ENCODE assay signal across 25 mouse cellular contexts in genomic region chr5:113026706-113027105, GRCm38 (mm10). TPM values are rescaled to one million over a fixed set of nuclear protein-coding genes. Genes with fewer than 3 reads are reported as not detected.
DNase-seq lines count a peak whose midpoint lies in the region; ATAC-seq and TF ChIP-seq lines count a peak whose summit lies in the region.
"Had no signal": no experiment of that assay in that cellular context is flagged by ENCODE, and none has a peak within 500 bp of the region (broad histone marks: within the 10 kb centered on the region; RNA-seq: fewer than 3 reads in every experiment).

No protein-coding gene starts in this region.

- DNase-seq in thymus, adult 2 months, result peak; percentile 58
- peak; percentile 29 to 48 for DNase-seq in thymus, postnatal 10 days (ENCODE audit: low spot score in 2 of 2)
- peak; percentile 60 for DNase-seq in thymus, postnatal 25 days
- peak; percentile 41 for DNase-seq in thymus, postnatal 4 days
- no peak for DNase-seq in urinary bladder, adult 18-20 months (ENCODE audit: low spot score in 2 of 2)
- DNase-seq in liver, postnatal 0 days, result no peak
- no peak for DNase-seq in hindbrain, embryonic 10.5 days (ENCODE audit: low spot score)
- no peak for DNase-seq in cerebellum, postnatal 36 days
- DNase-seq: adrenal gland, adult 2 months; adrenal gland, postnatal 10 days; adrenal gland, postnatal 25 days; cerebellum, adult 11 months; cerebellum, adult 18-20 months; cerebellum, adult 8-10 months; cerebellum, adult 9-11 months; cerebellum, postnatal 14 days had no signal

- H3K27me3 ChIP-seq in thymus, adult 2 months (ENCODE audit: control insufficient read depth, insufficient read depth, low read length), result no peaks in the 10 kb centered on the region
- H3K27me3 ChIP-seq in liver, postnatal 0 days (ENCODE audit: insufficient read depth, low read length), result no peaks in the 10 kb centered on the region
- H3K27me3 ChIP-seq in hindbrain, embryonic 10.5 days (ENCODE audit: insufficient read depth, poor library complexity, severe bottlenecking), result 0 out of 2 replicates have a peak, but pooled peaks cover 12% of the 10 kb centered on the region
- H3K27me3 ChIP-seq: embryonic facial prominence, embryonic 12.5 days; forebrain, embryonic 13.5 days; forebrain, embryonic 15.5 days had no signal

- no peak overlapping the region for H3K27ac ChIP-seq in thymus, adult 2 months (ENCODE audit: control insufficient read depth, insufficient read depth, low read length)
- no peak overlapping the region for H3K27ac ChIP-seq in liver, postnatal 0 days (ENCODE audit: low read depth)
- no peak overlapping the region for H3K27ac ChIP-seq in hindbrain, embryonic 10.5 days
- H3K27ac ChIP-seq: embryonic facial prominence, embryonic 10.5 days; embryonic facial prominence, embryonic 12.5 days; forebrain, embryonic 13.5 days; forebrain, embryonic 15.5 days had no signal

- TF ChIP-seq CTCF in thymus, adult 2 months (IDR thresholded peaks at IDR 0.05; ENCODE audit: borderline replicate concordance, control insufficient read depth, extremely low read depth, insufficient read depth, low read length, poor library complexity), result no peak
- no peak for TF ChIP-seq CTCF in liver, postnatal 0 days (IDR thresholded peaks at IDR 0.05; ENCODE audit: low read depth)

- H3K4me2 ChIP-seq in liver, postnatal 0 days (ENCODE audit: low read depth, low read length), result no peak overlapping the region
- H3K4me2 ChIP-seq: embryonic facial prominence, embryonic 12.5 days; forebrain, embryonic 13.5 days; forebrain, embryonic 15.5 days had no signal

- H3K36me3 ChIP-seq in thymus, adult 2 months (ENCODE audit: control insufficient read depth, insufficient read depth, low read length), result no peaks in the 10 kb centered on the region
- H3K36me3 ChIP-seq in liver, postnatal 0 days (replicated peaks; ENCODE audit: insufficient read depth, low read length), result no peaks in the 10 kb centered on the region
- H3K36me3 ChIP-seq in hindbrain, embryonic 10.5 days, result no peaks in the 10 kb centered on the region
- H3K36me3 ChIP-seq: embryonic facial prominence, embryonic 10.5 days; embryonic facial prominence, embryonic 12.5 days; forebrain, embryonic 15.5 days had no signal

- H3K9me3 ChIP-seq in liver, postnatal 0 days (ENCODE audit: low read length), result no peaks in the 10 kb centered on the region
- H3K9me3 ChIP-seq in hindbrain, embryonic 10.5 days, result no peaks in the 10 kb centered on the region
- H3K9me3 ChIP-seq: embryonic facial prominence, embryonic 10.5 days; embryonic facial prominence, embryonic 12.5 days; forebrain, embryonic 13.5 days; forebrain, embryonic 15.5 days had no signal

- H3K4me1 ChIP-seq in thymus, adult 2 months (replicated peaks; ENCODE audit: control insufficient read depth, insufficient read depth, low read length), result peaks cover 29% of the 10 kb centered on the region
- H3K4me1 ChIP-seq in liver, postnatal 0 days (ENCODE audit: insufficient read depth), result peaks cover 4% of the 10 kb centered on the region; the same call in 1 of the 2 replicates
- peaks cover 38% of the 10 kb centered on the region for H3K4me1 ChIP-seq in hindbrain, embryonic 10.5 days (replicated peaks)

- TF ChIP-seq EP300 in liver, postnatal 0 days (IDR thresholded peaks at IDR 0.05; ENCODE audit: low read depth), result no peak

- no peak overlapping the region for H3K9ac ChIP-seq in liver, postnatal 0 days (replicated peaks)
- H3K9ac ChIP-seq: embryonic facial prominence, embryonic 12.5 days; forebrain, embryonic 13.5 days; forebrain, embryonic 15.5 days had no signal

- TF ChIP-seq POLR2A in thymus, adult 2 months (IDR thresholded peaks at IDR 0.05; ENCODE audit: control insufficient read depth, extremely low read depth, insufficient read depth, low read length, poor library complexity), result no peak

- no peak overlapping the region for H3K4me3 ChIP-seq in thymus, adult 2 months (ENCODE audit: control insufficient read depth, insufficient read depth, low read length)
- H3K4me3 ChIP-seq in liver, postnatal 0 days (ENCODE audit: low read depth, low read length), result no peak overlapping the region
- no peak overlapping the region for H3K4me3 ChIP-seq in hindbrain, embryonic 10.5 days
- H3K4me3 ChIP-seq: embryonic facial prominence, embryonic 10.5 days; embryonic facial prominence, embryonic 12.5 days; forebrain, embryonic 13.5 days; forebrain, embryonic 15.5 days had no signal

- WGBS in thymus, adult 2 months, result 4% methylated on average over 5 of the region's 5 CpGs
- WGBS in liver, postnatal 0 days (ENCODE audit: insufficient replicate concordance), result 54% methylated on average over 5 of the region's 5 CpGs
- whole genome bisulfite sequencing in hindbrain, embryonic 10.5 days, result 91% methylated on average over 5 of the region's 5 CpGs

- no peak for ATAC-seq in liver, postnatal 0 days
- ATAC-seq: forebrain, embryonic 13.5 days; forebrain, embryonic 15.5 days had no signal

RNA-seq across cellular contexts. Expression of gene Grk3, which starts 11.1 kb away (rescaled TPM):
- polyA plus RNA-seq in thymus, adult 2 months (2012; rRNA removed), result 9.2 and 10.0 TPM in 2 replicates
- 1.9 and 2.1 TPM in 2 replicates for polyA plus RNA-seq in liver, postnatal 0 days (2015; fragmentation: Nextera tagmentation; extraction: Ambion mirVana)
- 6.0 and 6.6 TPM in 2 replicates for polyA plus RNA-seq in hindbrain, embryonic 10.5 days (2016; fragmentation: Nextera tagmentation; extraction: Ambion mirVana)
- polyA plus RNA-seq: C2C12 had no signal

RNA-seq across cellular contexts. Expression of gene Crybb2, which starts 43.2 kb away (rescaled TPM):
- polyA plus RNA-seq in thymus, adult 2 months (2012; rRNA removed), result 0.20 TPM in 1 of 2 replicates, not detected in the other
- not detected in 2 replicates for polyA plus RNA-seq in liver, postnatal 0 days (2015; fragmentation: Nextera tagmentation; extraction: Ambion mirVana)
- polyA plus RNA-seq in hindbrain, embryonic 10.5 days (2016; fragmentation: Nextera tagmentation; extraction: Ambion mirVana), result not detected in 2 replicates
- polyA plus RNA-seq: adrenal gland, adult 2 months; brain, embryonic 14.5 days; C2C12; cortical plate, adult 2 months; embryonic facial prominence, embryonic 10.5 days; embryonic facial prominence, embryonic 12.5 days; embryonic facial prominence, embryonic 14.5 days; forebrain, embryonic 11.5 days; forebrain, embryonic 13.5 days; forebrain, embryonic 15.5 days had no signal

RNA-seq across cellular contexts. Expression of gene Crybb3, which starts 54.7 kb away (rescaled TPM):
- 2.3 and 4.8 TPM in 2 replicates for polyA plus RNA-seq in thymus, adult 2 months (2012; rRNA removed)
- 0.15 TPM in 1 of 2 replicates, not detected in the other for polyA plus RNA-seq in liver, postnatal 0 days (2015; fragmentation: Nextera tagmentation; extraction: Ambion mirVana)
- polyA plus RNA-seq in hindbrain, embryonic 10.5 days (2016; fragmentation: Nextera tagmentation; extraction: Ambion mirVana), result 0.25 and 0.50 TPM in 2 replicates
- polyA plus RNA-seq: C2C12 had no signal

Comparison
In these comparisons a context has a peak if more than half of its experiments do, and no peak if none do; other contexts are left out.
1. DNase-seq: peak in thymus, adult 2 months (single experiment), thymus, postnatal 10 days (2 of 2), thymus, postnatal 25 days (single experiment) and thymus, postnatal 4 days (single experiment); none in urinary bladder, adult 18-20 months (0 of 2), liver, postnatal 0 days (single experiment), hindbrain, embryonic 10.5 days (single experiment) and cerebellum, postnatal 36 days (0 of 2).